Mouse (Mus musculus): ENCODE results near the gene Runx2. TPM values are rescaled to one million over a fixed set of nuclear protein-coding genes. Genes with fewer than 3 reads are reported as not detected.

The Runx2 gene
- total and polyA plus RNA-seq, 2 experiments from 2014 or later = 0.83 to 1.5 TPM

- Histone ChIP-seq H3K4me2 (ENCODE audit: low read depth, low read length) (no peak overlapping the region), H3K9ac (replicated peaks; ENCODE audit: low read length) (no peak overlapping the region), H3K9me3 (ENCODE audit: low read length) (no peaks in the 10 kb centered on the region), H3K27ac (no peak overlapping the region), H3K4me3 (ENCODE audit: low read length) (no peak overlapping the region), H3K27me3 (ENCODE audit: insufficient read depth, low read length) (no peaks in the 10 kb centered on the region), H3K4me1 (ENCODE audit: insufficient read depth, low read length) (no peaks in the 10 kb centered on the region), H3K36me3 (ENCODE audit: insufficient read depth, low read length) (no peaks in the 10 kb centered on the region)
- no peak for DNase-seq (ENCODE audit: low spot score)
- no peak for TF ChIP-seq CTCF (IDR thresholded peaks at IDR 0.05; ENCODE audit: low read depth)
- 84% methylated on average over 2 of the region's 2 CpGs for WGBS
- no peak for ATAC-seq
Measured at GRCm38 (mm10) chr17:44770871-44771270, 43.7 kb downstream of the Runx2 start.

GRCm38 (mm10) chr17:44768522-44768921, 46.1 kb downstream of the Runx2 start:
- DNase-seq (ENCODE audit: low spot score) = no peak
- Histone ChIP-seq H3K36me3 (ENCODE audit: insufficient read depth, low read length) (no peaks in the 10 kb centered on the region), H3K27ac (no peak overlapping the region)

GRCm38 (mm10) chr17:44767375-44767774, 47.2 kb downstream of the Runx2 start:
- no peak overlapping the region for H3K4me2 ChIP-seq (ENCODE audit: low read depth, low read length)
- no peaks in the 10 kb centered on the region for H3K27me3 ChIP-seq (ENCODE audit: insufficient read depth, low read length)
- ATAC-seq (no peak), DNase-seq (ENCODE audit: low spot score) (no peak)
- no peak overlapping the region for H3K9ac ChIP-seq (replicated peaks; ENCODE audit: low read length)
- no peak for TF ChIP-seq CTCF (IDR thresholded peaks at IDR 0.05; ENCODE audit: low read depth)
- no peaks in the 10 kb centered on the region for H3K9me3 ChIP-seq (ENCODE audit: low read length)
- H3K4me1 ChIP-seq (ENCODE audit: insufficient read depth, low read length) = no peaks in the 10 kb centered on the region
- no peaks in the 10 kb centered on the region for H3K36me3 ChIP-seq (ENCODE audit: insufficient read depth, low read length)
- no peak overlapping the region for H3K27ac ChIP-seq
- H3K4me3 ChIP-seq (ENCODE audit: low read length) = no peak overlapping the region
- 78% methylated on average over 1 of the region's 1 CpGs for WGBS

More at GRCm38 (mm10) chr17:44768522-44768921, 46.1 kb downstream of the Runx2 start:
- ATAC-seq = no peak
- H3K9ac ChIP-seq (replicated peaks; ENCODE audit: low read length) = no peak overlapping the region
- H3K4me1 ChIP-seq (ENCODE audit: insufficient read depth, low read length) = no peaks in the 10 kb centered on the region
- WGBS = 83% methylated on average over 5 of the region's 5 CpGs
- TF ChIP-seq CTCF (IDR thresholded peaks at IDR 0.05; ENCODE audit: low read depth) = no peak
- no peaks in the 10 kb centered on the region for H3K9me3 ChIP-seq (ENCODE audit: low read length)
- no peaks in the 10 kb centered on the region for H3K27me3 ChIP-seq (ENCODE audit: insufficient read depth, low read length)
- H3K4me2 ChIP-seq (ENCODE audit: low read depth, low read length) = no peak overlapping the region
- H3K4me3 ChIP-seq (ENCODE audit: low read length) = no peak overlapping the region

DNA sequence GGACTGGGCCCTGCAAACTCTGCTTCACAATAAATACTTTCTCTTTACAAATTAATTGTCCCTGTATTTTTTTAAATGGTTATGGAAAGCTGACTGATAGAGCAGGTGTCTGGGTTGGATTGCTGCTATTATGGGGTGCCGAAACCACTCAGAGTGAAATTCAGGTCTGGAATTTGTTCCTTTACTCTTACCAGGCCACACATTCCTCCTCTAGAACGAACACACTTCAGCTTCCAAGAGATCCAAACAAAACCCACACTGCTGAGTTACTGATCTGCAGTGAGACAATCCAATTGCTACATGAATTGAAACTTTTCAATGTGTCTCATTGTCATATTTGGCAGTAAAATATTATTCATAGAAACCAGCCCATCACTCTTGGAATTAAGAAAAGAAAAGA, 47.6 kb downstream of the Runx2 start:
- no peak for TF ChIP-seq CTCF (IDR thresholded peaks at IDR 0.05; ENCODE audit: low read depth)
- ATAC-seq = no peak
- 65% methylated on average over 2 of the region's 2 CpGs for WGBS
- no peak overlapping the region for H3K4me3 ChIP-seq (ENCODE audit: low read length)
- H3K9me3 ChIP-seq (ENCODE audit: low read length) = no peaks in the 10 kb centered on the region
- no peaks in the 10 kb centered on the region for H3K4me1 ChIP-seq (ENCODE audit: insufficient read depth, low read length)
- H3K4me2 ChIP-seq (ENCODE audit: low read depth, low read length) = no peak overlapping the region
- no peak overlapping the region for H3K27ac ChIP-seq
- no peak for DNase-seq (ENCODE audit: low spot score)
- H3K27me3 ChIP-seq (ENCODE audit: insufficient read depth, low read length) = no peaks in the 10 kb centered on the region
- no peak overlapping the region for H3K9ac ChIP-seq (replicated peaks; ENCODE audit: low read length)
- no peaks in the 10 kb centered on the region for H3K36me3 ChIP-seq (ENCODE audit: insufficient read depth, low read length)

DNA sequence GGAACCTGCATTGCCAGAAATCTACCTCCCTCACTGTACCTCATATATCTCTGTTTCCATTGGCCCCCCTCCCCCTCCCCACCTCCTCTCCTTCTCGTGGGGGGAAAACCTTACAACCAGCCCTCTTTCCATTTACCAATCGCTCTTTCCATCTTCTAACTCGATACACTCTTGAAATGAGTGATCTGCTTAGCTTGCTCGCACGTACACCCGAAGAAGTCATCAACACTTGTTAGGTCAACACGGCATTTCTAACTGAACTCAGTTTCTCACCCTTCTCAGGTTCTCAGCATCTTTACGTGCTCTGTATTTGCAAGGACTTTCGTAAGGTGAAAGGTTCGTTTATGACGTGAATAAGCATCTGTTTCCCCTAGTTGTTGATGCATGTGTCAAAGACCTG, 48.3 kb downstream of the Runx2 start:
- WGBS = 92% methylated on average over 11 of the region's 11 CpGs
- no peak overlapping the region for H3K4me3 ChIP-seq (ENCODE audit: low read length)
- no peak overlapping the region for H3K9ac ChIP-seq (replicated peaks; ENCODE audit: low read length)
- TF ChIP-seq CTCF (IDR thresholded peaks at IDR 0.05; ENCODE audit: low read depth) = no peak
- DNase-seq (ENCODE audit: low spot score) (no peak), ATAC-seq (no peak)
- no peaks in the 10 kb centered on the region for H3K27me3 ChIP-seq (ENCODE audit: insufficient read depth, low read length)
- H3K36me3 ChIP-seq (ENCODE audit: insufficient read depth, low read length) = no peaks in the 10 kb centered on the region
- H3K9me3 ChIP-seq (ENCODE audit: low read length) = no peaks in the 10 kb centered on the region
- H3K27ac ChIP-seq = no peak overlapping the region
- no peaks in the 10 kb centered on the region for H3K4me1 ChIP-seq (ENCODE audit: insufficient read depth, low read length)
- no peak overlapping the region for H3K4me2 ChIP-seq (ENCODE audit: low read depth, low read length)

GRCm38 (mm10) chr17:44745378-44745777, 69.2 kb downstream of the Runx2 start:
- H3K4me3 ChIP-seq (ENCODE audit: low read length) = no peak overlapping the region
- no peaks in the 10 kb centered on the region for H3K4me1 ChIP-seq (ENCODE audit: insufficient read depth, low read length)
- H3K27me3 ChIP-seq (ENCODE audit: insufficient read depth, low read length) = no peaks in the 10 kb centered on the region
- DNase-seq (ENCODE audit: low spot score) (no peak), ATAC-seq (no peak)
- no peaks in the 10 kb centered on the region for H3K9me3 ChIP-seq (ENCODE audit: low read length)
- no peak overlapping the region for H3K4me2 ChIP-seq (ENCODE audit: low read depth, low read length)
- WGBS = 93% methylated on average over 8 of the region's 8 CpGs
- no peak for TF ChIP-seq CTCF (IDR thresholded peaks at IDR 0.05; ENCODE audit: low read depth)
- H3K27ac ChIP-seq = no peak overlapping the region
- H3K36me3 ChIP-seq (ENCODE audit: insufficient read depth, low read length) = no peaks in the 10 kb centered on the region
- H3K9ac ChIP-seq (replicated peaks; ENCODE audit: low read length) = no peak overlapping the region

DNA sequence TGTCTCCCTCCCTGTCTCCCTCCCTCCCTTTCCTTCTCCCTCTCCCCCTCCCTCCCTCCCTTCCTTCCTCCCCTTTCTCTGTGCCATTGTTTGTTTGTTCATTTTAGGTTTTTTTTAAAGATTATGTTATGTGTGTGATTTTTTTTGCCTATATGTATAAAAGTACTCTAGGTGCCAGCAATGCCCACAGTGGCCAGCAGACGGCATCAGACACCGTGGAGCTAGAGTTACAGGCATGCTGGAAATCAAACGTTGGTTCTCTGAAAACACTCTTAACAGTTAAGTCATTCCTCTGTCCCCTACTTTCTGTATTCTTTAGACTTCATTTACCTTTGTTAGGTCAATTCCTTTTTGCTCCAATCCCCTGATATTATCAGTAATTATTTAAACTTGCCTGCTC, 70.8 kb downstream of the Runx2 start:
- peak; percentile 39 for TF ChIP-seq CTCF (IDR thresholded peaks at IDR 0.05; ENCODE audit: low read depth)
- no peaks in the 10 kb centered on the region for H3K36me3 ChIP-seq (ENCODE audit: insufficient read depth, low read length)
- no peak overlapping the region for H3K27ac ChIP-seq
- H3K4me1 ChIP-seq (ENCODE audit: insufficient read depth, low read length) = no peaks in the 10 kb centered on the region
- no peak overlapping the region for H3K4me2 ChIP-seq (ENCODE audit: low read depth, low read length)
- H3K27me3 ChIP-seq (ENCODE audit: insufficient read depth, low read length) = peaks cover 3% of the 10 kb centered on the region
- H3K9ac ChIP-seq (replicated peaks; ENCODE audit: low read length) = no peak overlapping the region
- DNase-seq (ENCODE audit: low spot score) (no peak), ATAC-seq (no peak)
- 59% methylated on average over 3 of the region's 3 CpGs for WGBS
- H3K4me3 ChIP-seq (ENCODE audit: low read length) = no peak overlapping the region
- H3K9me3 ChIP-seq (ENCODE audit: low read length) = no peaks in the 10 kb centered on the region

All from hindbrain, postnatal 0 days (tissue).